Mouse (Mus musculus) adrenal gland, adult 8-10 months (tissue): Measurements from ENCODE around the gene Gm9049. TPM values are rescaled to one million over a fixed set of nuclear protein-coding genes. Genes with fewer than 3 reads are reported as not detected.
"Not testable (repeated sequence)": the region's sequence is repeated elsewhere in the genome, so short reads cannot be mapped to it uniquely, and the experiment has no call there.

Experiments
- DNase-seq: peaks from one replicate; pipeline ENCODE4 v3.0.0; 2022
- total RNA-seq, 4 experiments: library from RNA; stranded (reverse); gene quantifications; 2 replicates each; pipeline ENCODE4 v1.2.4; 2022

Gm9049 gene
- total RNA-seq: under 1 TPM in 1 of 4 experiments, not detected in 3; 0.15 TPM

- not testable (repeated sequence) for DNase-seq
Measured at GRCm38 (mm10) chr10:118354005-118354404, at the start of gene Gm9049. Gm9049 (minus strand) TSS chr10:118354105.

- no peak for DNase-seq
Measured at GRCm38 (mm10) chr10:118399917-118400316, 46.0 kb upstream of the Gm9049 start.

GRCm38 (mm10) chr10:118370443-118370842, 16.5 kb upstream of the Gm9049 start:
- DNase-seq: peak; percentile 69

- no peak for DNase-seq
Measured at GRCm38 (mm10) chr10:118369518-118369917, 15.6 kb upstream of the Gm9049 start.

- DNase-seq: not testable (repeated sequence)
Measured at GRCm38 (mm10) chr10:118348579-118348978, 5.3 kb downstream of the Gm9049 start, which contains the start of gene Gm9048. Gm9048 (minus strand) TSS chr10:118348679.

- not testable (repeated sequence) for DNase-seq
Measured at GRCm38 (mm10) chr10:118343155-118343554, 10.8 kb downstream of the Gm9049 start, which contains the start of gene Gm9046. Gm9046 (minus strand) TSS chr10:118343255.

GRCm38 (mm10) chr10:118337731-118338130, 16.2 kb downstream of the Gm9049 start, which contains the start of gene Gm9045:
Gm9045 (minus strand) TSS chr10:118337831.
- DNase-seq: not testable (repeated sequence)

- DNase-seq: not testable (repeated sequence)
Measured at GRCm38 (mm10) chr10:118332308-118332707, 21.6 kb downstream of the Gm9049 start, which contains the start of gene Gm9044. Gm9044 (minus strand) TSS chr10:118332408.

GRCm38 (mm10) chr10:118326869-118327268, 27.0 kb downstream of the Gm9049 start, which contains the start of gene Gm9040:
Gm9040 (minus strand) TSS chr10:118326969.
- not testable (repeated sequence) for DNase-seq

- no peak for DNase-seq
Measured at GRCm38 (mm10) chr10:118319024-118319423, 34.9 kb downstream of the Gm9049 start.

- DNase-seq: not testable (repeated sequence)
Measured at GRCm38 (mm10) chr10:118302133-118302532, 51.8 kb downstream of the Gm9049 start.

Other genes with a start within 250 kb of the Gm9049 start
- gene Mdm1, start 212.3 kb downstream of the Gm9049 start, total RNA-seq: 10 to 100 TPM; 11.6 to 15.6 (median 14.0) TPM
- gene Il22, start 149.2 kb downstream of the Gm9049 start, total RNA-seq: not detected
- under 1 TPM; 0.42 to 0.65 (median 0.46) TPM for gene Gm32717, start 113.3 kb downstream of the Gm9049 start, total RNA-seq
- under 1 TPM; 0.42 to 0.65 (median 0.46) TPM for gene Gm32802, start 95.4 kb downstream of the Gm9049 start, total RNA-seq
- not detected for gene Iltifb, start 59.1 kb downstream of the Gm9049 start, total RNA-seq
- gene Gm9040, start 27.1 kb downstream of the Gm9049 start, total RNA-seq: not detected
- gene Gm9044, start 21.7 kb downstream of the Gm9049 start, total RNA-seq: not detected
- gene Gm9045, start 16.3 kb downstream of the Gm9049 start, total RNA-seq: under 1 TPM in 1 of 4 experiments, not detected in 3; 0.15 TPM
- not detected for gene Gm9046, start 10.8 kb downstream of the Gm9049 start, total RNA-seq
- not detected for gene Gm9048, start 5.4 kb downstream of the Gm9049 start, total RNA-seq
- gene Ifng, start 86.9 kb upstream of the Gm9049 start, total RNA-seq: under 1 TPM in 1 of 4 experiments, not detected in 3; 0.80 TPM